Mouse (Mus musculus) heart, postnatal 36 days (tissue): ENCODE measurements around the gene Ccnt1. TPM values are rescaled to one million over a fixed set of nuclear protein-coding genes. Genes with fewer than 3 reads are reported as not detected.

ENCODE experiments used
- DNase-seq, 2 experiments: peaks; one replicate each; pipeline ENCODE4 v3.0.0; 2021 to 2022
- intact Hi-C: fragments of 180-260 bp; cut with DNase I; formaldehyde crosslinking; loops from one replicate; pipeline ENCODE4 v1.15.1; 2025
- total RNA-seq, 2 experiments: library from RNA; stranded (reverse); gene quantifications; 2 replicates each; pipeline ENCODE4 v1.2.3; 2021

Gene Ccnt1
- 10 to 100 TPM; 27.6 to 32.1 TPM for total RNA-seq

DNA sequence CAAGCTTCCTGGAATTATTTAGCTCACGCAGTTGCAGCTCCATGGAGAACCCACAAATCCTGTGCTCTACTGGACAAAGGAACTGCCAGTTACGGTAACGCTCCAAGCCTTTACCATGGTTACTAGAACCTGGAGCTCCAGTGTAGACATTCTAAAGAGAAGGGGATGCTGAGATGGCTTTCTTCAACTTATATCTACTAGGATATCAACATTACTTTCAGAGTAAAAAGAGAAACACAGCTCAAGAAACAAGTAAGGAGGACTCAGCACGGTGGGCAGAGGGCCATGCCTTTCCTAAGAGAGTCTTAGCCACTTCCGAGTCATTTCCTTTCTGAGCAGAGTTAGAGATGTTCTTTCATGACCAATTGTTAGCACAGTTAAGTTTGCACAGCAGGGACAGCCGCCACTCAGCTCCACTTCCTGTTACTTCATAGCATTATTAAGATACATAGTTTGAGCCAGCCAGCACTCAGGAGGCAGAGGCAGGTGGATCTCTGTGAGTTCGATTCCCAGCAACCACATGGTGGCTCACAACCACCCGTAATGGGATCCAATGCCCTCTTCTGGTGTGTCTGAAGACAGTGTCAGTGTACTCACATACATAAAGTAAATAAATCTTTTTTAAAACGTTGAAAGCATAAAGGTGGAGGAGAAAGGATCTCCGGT lies at the start of gene Ccnt1, which contains the start of gene 4930415O20Rik:
Ccnt1 (minus strand) TSS at position 51 of the 666 bp plus-strand sequence.
4930415O20Rik (plus strand) TSS at position 132 of the 666 bp plus-strand sequence.
- intact Hi-C loops, result no loop called here
- DNase-seq, result no peak

DNA sequence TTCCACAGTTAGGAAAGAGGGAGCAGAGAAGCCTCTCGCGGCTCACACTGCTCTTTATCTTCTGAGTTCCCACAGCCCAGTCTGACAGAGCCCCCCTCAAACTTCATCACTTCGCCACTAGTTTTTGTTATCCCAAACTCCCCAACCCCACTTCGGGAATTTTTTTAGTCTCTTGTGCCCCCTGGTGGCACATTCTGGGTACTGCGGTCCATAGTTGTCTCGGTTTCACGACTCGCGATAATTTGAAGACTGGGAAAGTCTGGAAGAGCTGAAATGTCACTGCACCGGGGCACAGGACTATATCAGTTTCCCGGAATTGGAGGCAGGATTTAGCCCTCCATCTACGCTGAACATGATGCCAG lies 46.4 kb upstream of the Ccnt1 start:
- peak; percentile 88 to 91 for DNase-seq
- intact Hi-C loops, result loop anchor here (2.0 kb wide), 1 partner anchor 106 kb away; no protein-coding TSS in a partner anchor

DNA sequence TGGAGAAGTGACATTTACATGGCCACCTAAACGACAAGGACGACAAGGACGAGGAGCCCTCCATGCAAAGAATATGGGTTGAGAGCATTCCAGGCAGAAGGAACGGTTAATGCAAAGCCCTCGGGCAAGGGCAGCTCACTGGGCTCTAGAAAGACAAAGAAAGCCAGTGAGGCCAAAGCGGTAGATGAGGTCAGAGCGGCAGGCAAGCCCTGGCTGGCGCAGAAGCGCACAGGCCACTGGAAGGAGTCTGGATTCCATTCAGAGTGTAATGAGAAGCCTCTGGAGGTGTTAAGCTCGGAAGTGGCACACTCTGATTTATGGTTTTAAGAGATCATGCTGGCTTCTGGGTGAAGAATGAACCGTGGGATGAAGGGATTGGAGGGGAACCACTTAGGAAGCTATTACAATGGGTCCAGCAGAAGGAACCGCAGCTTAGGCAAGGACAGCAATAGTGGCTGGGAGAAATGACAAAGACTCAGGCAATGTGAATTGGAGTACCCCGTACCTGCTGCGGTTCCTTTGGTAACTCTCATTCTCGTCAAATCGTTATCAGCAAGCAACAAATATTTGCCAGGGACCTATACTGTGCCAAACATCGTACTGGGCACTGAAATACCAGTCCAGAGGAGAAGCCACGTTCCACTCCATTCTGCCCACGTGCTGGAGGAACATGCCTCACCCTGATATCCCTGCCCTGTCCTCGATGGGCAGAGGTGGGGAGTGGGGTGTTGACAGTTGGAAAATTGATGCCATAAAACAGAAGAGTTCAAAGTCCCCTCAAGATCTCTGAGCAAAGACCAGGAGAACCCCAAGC lies 45.8 kb upstream of the Ccnt1 start:
- intact Hi-C loops, result loop anchor here (1.0 to 2.0 kb wide), 2 partner anchors 36 to 106 kb away; no protein-coding TSS in a partner anchor
- DNase-seq, result no peak

DNA sequence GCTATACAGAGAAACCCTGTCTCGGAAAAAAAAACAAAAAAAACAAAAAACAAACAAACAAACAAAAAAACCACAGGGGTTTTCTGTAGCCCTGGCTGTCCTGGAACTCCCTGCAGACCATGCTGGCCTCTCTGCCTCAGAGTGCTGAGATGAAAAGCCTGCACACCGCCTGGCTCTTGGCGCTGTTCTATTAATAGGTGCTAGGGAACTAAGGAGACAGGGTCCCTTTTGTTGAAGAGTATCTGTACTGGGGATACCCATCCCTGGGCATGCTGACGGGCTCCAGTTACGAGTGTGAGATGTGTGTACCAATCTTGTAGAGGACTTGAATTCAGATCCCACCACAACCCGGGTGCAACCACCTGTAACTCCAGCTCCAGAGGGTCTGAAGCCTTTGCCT lies 45.0 kb upstream of the Ccnt1 start:
- intact Hi-C loops, result loop anchor here (1.0 to 2.0 kb wide), 2 partner anchors 35 to 105 kb away; no protein-coding TSS in a partner anchor
- DNase-seq, result no peak

DNA sequence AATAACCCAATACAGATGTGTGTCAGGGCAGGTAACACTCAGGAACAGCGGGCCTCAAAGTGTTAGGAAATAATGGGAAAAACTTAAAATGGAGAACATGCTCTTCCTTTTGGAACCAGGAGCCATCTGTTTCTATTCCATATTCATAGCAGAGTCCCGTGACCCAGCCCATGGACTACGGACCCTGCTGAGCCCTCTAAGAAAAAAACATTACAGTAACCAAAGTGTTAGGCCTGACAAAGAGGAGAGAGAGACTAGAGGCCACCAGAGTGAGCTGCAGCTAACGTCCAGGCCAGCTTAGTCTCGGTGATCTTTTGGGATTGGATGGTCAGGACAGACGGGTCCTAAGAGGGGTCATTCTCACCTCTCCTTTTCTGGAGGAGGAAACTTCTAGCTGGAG lies 44.2 kb upstream of the Ccnt1 start:
- no peak for DNase-seq
- intact Hi-C loops, result no loop called here

DNA sequence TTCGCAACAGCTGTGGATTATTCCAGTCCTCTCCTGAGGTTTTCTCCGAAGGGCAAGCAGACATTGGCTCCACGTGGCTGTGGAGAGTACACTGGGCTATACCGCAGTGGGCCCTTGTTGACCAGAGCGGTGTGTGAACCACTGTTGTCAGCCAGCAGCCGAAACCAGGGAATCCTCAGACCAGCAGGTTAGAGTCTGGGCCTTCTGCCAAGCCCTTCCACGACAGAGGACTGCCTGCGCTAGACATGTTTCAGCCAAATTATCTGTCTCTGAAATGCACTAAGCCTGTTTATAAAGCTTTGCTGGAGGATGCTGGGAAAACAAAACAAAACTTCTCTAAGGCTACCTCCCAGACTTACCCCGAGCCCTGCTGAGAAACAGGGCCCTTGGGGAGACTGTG lies 43.8 kb upstream of the Ccnt1 start:
- intact Hi-C loops, result no loop called here
- DNase-seq, result no peak

DNA sequence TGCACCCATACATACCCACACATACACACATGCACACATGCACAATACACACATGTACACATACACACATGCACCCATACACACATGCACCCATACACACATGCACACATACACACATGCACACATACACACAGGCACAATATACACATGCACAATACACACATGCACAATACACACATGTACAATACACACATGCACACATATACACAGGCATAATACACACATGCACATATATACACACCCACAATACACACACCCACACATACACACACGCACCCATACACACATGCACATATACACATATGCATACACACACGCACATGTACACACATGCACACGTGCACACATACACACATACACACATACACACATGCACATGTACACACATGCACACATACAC lies 41.5 kb upstream of the Ccnt1 start:
- intact Hi-C loops, result no loop called here
- DNase-seq, result no peak

DNA sequence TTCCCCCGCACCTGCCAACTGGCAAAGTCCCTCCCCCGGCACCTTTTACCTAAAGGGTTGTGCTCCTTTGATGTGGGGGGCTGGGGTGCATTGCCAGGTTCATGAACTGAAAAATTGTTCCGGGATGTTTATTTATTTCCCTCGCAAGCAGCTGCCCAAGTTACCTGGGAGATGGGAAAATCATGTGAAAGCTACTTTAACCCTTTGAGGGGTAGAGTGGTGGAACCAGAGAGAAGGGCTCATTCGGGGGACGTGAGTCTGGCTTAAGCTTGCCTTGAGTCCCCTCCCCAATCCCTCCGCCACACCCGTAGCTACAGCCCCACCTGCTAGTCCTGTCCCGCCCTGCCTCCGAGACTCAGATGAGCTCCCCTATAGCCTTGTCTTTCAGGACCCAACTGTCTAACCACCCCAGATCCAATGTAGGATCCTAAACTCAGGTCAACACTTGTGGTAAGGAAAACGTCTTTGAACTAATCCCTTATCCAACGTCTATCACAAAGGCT lies 39.5 kb upstream of the Ccnt1 start:
- DNase-seq, result no peak
- intact Hi-C loops, result no loop called here

DNA sequence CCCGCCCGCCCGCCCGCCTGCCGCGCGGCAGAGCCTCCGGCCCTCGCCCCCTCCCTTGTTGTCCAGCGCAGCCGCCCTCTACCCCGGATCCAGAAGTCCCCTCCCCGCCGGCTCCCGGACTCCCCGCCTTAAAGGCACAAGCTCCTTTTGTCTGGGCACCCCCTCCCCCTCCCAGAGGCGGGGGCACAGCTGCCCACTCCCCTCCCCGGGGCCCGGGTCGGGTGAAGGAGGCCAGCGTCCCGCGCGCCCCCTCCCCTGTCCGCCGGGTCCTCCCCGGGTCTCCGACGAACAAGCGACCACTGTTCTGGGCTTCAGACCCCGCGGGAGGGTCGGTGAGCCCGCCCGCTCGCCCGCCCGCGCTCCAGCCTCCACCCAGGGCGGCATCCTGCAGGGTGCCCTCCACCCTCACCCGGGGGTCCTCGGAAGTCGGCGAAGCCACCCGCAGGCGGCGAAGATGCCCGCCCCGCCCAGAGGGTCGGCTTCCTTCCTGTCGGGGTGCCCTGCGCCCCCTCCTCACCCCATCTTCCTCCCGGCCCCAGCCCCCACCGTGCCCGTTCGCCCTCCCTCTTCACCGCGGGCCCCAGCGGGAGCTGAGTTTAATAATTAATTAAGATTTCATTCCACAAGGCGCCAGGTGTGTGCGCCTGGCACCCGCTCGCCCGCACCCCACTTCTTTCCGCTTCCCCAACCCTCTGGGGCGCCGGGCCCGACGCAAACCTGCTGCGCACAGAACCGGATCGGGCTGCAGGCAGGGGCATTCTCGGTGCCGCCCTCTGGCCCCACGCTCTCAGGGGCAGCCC lies 38.8 kb upstream of the Ccnt1 start, which contains the start of gene Adcy6:
Adcy6 (minus strand) TSS at position 746 of the 800 bp plus-strand sequence.
- intact Hi-C loops, result no loop called here
- DNase-seq, result peak; percentile 77 to 85

DNA sequence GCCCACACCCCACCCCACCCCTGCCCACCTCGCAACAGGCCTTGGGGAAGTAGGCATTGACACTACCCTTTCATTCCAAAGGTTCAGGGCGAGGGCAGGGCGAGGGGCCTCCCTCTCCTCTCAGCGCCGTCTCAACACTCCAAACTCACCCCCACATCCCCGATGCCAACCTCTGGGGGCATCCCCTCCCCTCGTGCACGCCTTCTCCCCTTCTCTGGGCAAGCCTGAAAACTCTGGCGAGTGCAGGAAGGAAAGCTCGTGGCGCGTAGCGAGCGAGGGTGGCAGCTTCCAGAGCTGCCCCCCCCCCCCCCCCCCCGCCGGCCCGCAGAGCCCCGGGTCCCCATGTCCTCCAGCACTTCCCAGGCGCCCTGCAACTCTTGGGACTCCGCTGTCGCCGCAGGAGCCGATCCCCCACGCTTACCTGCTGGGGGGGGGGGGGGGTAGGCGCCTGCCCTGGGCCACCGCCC lies 38.1 kb upstream of the Ccnt1 start:
- DNase-seq, result peak in 1 of 2 experiments; percentile 56
- intact Hi-C loops, result no loop called here

DNA sequence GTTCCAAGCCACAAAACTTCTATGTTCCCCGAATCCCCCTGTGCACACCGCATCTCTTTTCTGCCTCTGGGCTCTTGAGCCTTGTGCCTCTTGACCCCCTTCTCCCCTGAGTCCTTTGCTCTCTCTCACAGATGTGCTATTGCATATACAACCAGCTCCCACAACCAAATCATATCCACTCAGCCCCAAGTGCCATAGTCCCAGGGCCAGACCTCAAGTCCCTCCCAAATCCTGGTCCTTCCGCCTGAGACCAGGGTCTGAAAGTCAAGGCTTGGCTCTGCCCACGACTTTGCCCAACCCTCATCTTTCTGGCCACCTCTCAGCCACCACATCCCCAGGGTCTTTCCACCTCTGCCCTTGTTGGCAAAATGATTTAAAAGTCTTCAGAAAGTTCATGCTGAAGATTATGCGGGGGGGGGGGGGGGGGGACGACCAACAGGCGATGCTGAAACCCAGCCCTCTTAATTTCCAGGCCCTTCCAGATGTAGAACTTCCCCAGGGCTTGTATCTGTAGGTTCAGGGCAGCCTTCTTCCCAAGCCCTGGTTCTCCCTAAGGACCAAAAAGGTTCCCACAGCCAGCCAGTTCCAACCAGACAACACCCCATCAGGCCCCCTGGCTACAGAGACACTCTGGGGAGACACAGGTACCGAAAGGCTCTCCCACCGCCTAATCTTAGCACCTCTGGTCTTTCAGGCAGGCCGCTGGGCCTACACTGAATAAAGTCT lies 37.5 kb upstream of the Ccnt1 start:
- no peak for DNase-seq
- intact Hi-C loops, result no loop called here

DNA sequence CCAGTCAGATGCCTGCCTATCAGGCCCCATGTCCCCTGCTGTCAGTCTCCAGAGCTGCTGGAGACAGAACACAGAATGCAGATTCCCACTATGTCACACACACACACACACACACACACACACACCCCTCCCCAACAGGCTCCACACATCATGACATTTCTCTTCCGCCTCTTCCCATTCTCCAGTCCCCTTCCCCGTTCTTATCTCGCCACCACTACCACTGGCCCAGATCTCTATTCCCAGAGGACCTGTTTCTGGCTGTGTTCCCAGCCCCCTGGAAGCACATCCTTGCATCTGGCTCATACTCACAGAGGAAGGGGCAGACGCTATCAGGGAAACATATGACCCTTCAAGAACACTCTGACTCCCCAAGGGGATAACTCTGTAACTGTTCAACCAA lies 36.8 kb upstream of the Ccnt1 start:
- intact Hi-C loops, result no loop called here
- DNase-seq, result peak; percentile 84 to 86

DNA sequence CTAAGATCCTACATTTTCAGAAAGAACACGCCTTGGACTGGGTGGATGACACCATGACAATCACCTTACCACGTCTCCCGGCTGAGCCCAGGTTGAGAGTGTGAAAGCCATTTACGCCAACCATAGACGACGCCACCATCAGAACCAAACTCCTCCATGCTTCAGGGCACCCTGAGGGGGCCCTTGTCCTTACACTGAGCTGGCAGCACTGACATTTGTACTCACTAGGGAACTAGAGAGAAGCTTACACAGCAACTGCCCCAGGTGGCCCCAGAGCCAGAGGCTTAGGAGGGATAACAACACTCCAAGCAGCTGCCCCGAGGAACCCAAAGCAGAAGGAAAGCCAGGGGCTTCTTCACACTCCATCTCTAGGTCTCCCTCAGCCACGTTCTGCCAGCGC lies 36.0 kb upstream of the Ccnt1 start:
- DNase-seq, result no peak
- intact Hi-C loops, result no loop called here

DNA sequence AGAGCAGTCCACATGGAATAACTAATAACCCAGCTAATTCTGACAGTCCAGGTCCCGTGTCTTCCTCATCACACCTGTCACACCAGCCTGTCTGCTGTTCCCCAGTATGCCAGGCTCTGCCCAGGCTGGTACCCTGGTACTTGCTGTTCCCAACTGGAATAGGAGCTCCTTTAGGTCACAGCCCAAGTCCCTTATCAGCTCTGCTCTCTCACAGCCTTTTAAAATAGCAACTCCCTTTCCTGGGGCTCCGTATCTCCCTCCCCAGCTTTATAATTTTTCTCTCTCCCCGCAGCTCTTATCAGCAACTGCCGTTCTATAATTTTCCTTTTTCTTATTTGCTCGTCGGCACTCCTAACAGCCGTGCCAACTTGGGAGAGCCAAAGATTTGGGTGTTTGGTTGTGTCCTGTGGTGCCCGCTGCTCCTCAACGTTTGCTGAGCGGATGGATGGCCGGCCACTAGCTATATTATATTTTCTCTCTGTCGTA lies 35.4 kb upstream of the Ccnt1 start:
- DNase-seq, result no peak

DNA sequence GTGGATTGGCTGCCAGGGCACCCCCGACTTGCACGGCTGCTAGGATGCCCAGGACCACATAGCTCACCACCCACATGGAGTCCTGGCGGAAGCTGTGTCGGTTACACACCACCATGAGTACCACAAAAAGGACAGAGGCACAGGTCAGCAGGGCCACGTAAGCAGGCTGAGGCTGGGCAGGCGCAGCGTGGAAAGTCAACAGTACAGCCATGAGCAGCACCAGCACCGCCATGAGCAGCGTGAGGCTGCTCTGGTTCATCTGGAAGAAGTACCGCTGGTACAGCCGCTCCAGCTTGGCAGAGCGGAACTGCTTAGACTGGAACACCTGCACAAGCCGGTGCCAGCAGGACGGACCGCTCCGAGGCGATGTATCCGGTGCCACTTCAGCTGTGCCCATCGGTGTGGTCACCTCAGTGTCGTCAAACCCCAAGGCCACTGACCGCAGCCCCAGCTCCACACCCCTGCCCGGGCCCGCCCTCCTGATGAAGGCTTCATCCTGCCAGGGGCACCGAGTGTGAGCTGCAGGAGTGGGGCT lies 33.4 kb upstream of the Ccnt1 start:
- no peak for DNase-seq
- intact Hi-C loops, result no loop called here

More for the DNA sequence above, 35.4 kb upstream of the Ccnt1 start:
- intact Hi-C loops, result no loop called here

DNA sequence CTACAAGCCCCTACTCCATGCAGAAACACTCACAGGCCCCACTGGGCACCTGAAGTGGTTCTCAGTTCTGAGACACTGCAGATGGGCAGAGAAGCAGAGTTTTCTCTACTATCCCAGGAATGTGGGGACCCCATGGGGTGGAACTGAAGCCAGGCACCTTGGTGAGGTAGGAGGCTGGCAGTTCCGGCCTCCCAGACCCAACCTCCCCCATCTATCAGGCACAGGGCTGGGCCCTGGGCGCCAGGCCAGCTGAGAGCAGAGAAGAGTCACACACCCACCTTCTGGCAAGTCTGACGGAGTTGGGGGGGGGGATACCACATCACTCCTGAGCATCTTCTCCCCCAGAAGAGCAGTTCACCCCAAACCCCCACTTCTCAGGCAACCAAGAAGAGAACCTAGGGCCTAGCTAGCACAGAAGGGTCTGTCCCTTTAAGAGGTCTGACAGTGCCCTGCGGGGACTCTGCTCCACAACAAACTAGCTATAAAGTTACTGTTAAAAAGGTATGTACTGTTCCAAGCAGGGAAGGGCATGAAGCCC lies 32.3 kb upstream of the Ccnt1 start:
- intact Hi-C loops, result no loop called here
- DNase-seq, result peak; percentile 40 to 60

DNA sequence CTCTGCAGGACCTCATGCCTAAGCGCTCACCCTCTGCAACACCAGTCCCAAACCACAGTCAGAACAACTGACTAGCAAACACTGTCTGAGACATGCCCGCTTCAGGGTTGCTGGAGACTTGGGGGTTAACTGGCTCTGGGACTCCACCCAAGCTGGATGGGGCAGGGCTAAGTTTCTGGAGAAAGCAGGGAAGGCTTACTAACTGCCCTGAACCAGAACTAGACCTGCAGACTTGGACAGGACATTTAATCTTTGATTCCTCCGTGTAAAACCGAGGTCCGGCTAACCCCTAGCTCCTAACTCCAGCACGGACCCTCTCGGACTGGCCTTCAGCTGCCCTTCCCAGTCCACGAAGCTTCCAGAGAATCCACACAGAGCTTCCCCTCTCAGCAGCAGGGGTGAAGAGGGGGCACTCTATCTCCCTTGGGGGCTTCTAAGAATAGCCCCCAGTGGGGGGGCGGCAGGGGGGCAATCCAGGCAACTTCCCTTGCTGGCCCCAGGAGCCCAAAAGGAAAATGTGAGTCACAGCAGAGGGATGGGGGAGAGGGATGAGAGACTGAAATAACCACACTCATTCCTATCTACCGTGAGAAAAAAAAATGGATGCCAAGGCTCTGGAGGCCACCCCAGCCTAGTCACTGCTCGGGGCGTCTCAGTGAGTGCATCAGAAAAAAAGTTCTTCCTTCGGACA lies 31.6 kb upstream of the Ccnt1 start:
- peak; percentile 60 to 75 for DNase-seq
- intact Hi-C loops, result no loop called here

DNA sequence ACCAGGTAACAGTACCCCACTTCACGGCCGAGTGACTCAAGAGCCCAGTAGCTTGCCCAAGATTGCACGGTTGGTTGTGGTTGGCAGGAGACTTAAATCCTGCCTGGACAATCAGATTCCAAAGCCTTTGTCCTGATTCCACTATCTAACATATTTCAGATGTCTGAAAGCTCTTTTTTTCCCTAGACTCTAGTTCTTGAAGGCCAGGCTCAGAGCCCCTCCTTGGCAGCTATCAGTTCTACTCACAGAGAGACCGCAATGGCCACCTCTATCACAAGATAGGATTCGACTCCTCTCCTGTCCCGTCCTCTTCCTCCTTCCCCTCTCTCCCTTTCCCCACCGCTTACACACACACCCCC lies 31.1 kb upstream of the Ccnt1 start:
- intact Hi-C loops, result loop anchor here (2.0 kb wide), 1 partner anchor 19 kb away; no protein-coding TSS in a partner anchor
- no peak for DNase-seq
